Comparison of ENCODE assay signal across 13 mouse cellular contexts in genomic region chr17:85691701-85692536, GRCm38 (mm10). TPM values are rescaled to one million over a fixed set of nuclear protein-coding genes. Genes with fewer than 3 reads are reported as not detected.
DNase-seq lines count a peak whose midpoint lies in the region; ATAC-seq and TF ChIP-seq lines count a peak whose summit lies in the region.
"Had no signal": no experiment of that assay in that cellular context is flagged by ENCODE, and none has a peak within 500 bp of the region (broad histone marks: within the 10 kb centered on the region; RNA-seq: fewer than 3 reads in every experiment).

No protein-coding gene starts in this region.

- no peak for ATAC-seq in intestine, embryonic 14.5 days (replicated peaks; ENCODE audit: low FRiP score, low TSS enrichment, low read depth)
- ATAC-seq in intestine, embryonic 16.5 days: no peak
- ATAC-seq in limb, embryonic 11.5 days (ENCODE audit: insufficient number of reproducible peaks, low FRiP score, low TSS enrichment, low read depth): no peak

- H3K27me3 ChIP-seq in intestine, embryonic 14.5 days (replicated peaks; ENCODE audit: control insufficient read depth, insufficient read depth, low read length): peaks cover 96% of the 10 kb centered on the region
- H3K27me3 ChIP-seq in intestine, embryonic 16.5 days (replicated peaks; ENCODE audit: control insufficient read depth, insufficient read depth, low read length): peaks cover 89% of the 10 kb centered on the region
- peaks cover 27% of the 10 kb centered on the region for H3K27me3 ChIP-seq in ES-Bruce4 (ENCODE audit: control insufficient read depth, insufficient read depth, low read length, poor library complexity, severe bottlenecking)
- H3K27me3 ChIP-seq in limb, embryonic 11.5 days (ENCODE audit: control insufficient read depth, insufficient read depth, low read length): peaks cover 59% of the 10 kb centered on the region

- H3K27ac ChIP-seq in intestine, embryonic 14.5 days (ENCODE audit: low read depth): no peak overlapping the region
- no peak overlapping the region for H3K27ac ChIP-seq in intestine, embryonic 16.5 days (ENCODE audit: low read length)
- H3K27ac ChIP-seq in ES-Bruce4 (ENCODE audit: insufficient read depth, low read length): no peak overlapping the region
- H3K27ac ChIP-seq in limb, embryonic 11.5 days (replicated peaks; ENCODE audit: low read depth, low read length): no peak overlapping the region
- H3K27ac ChIP-seq: liver, embryonic 15.5 days had no signal

- no peak for TF ChIP-seq EP300 in ES-Bruce4 (IDR thresholded peaks at IDR 0.05; ENCODE audit: insufficient read depth, low read depth, low read length)

- no peak overlapping the region for H3K4me2 ChIP-seq in intestine, embryonic 14.5 days (ENCODE audit: low read length)
- no peak overlapping the region for H3K4me2 ChIP-seq in intestine, embryonic 16.5 days (ENCODE audit: low read depth, low read length)
- peak overlapping the region; percentile 27 for H3K4me2 ChIP-seq in limb, embryonic 11.5 days (ENCODE audit: low read depth, severe bottlenecking)
- H3K4me2 ChIP-seq: liver, embryonic 15.5 days had no signal

- TF ChIP-seq CTCF in ES-Bruce4 (IDR thresholded peaks at IDR 0.05; ENCODE audit: low read depth, low read length): no peak
- TF ChIP-seq CTCF in brain, embryonic 14.5 days (IDR thresholded peaks at IDR 0.05; ENCODE audit: borderline replicate concordance, extremely low read depth, insufficient read depth, insufficient read length): no peak

- H3K4me3 ChIP-seq in intestine, embryonic 14.5 days (ENCODE audit: low read depth, low read length): no peak overlapping the region
- H3K4me3 ChIP-seq in intestine, embryonic 16.5 days (ENCODE audit: low read length): no peak overlapping the region
- 0 out of 2 replicates have a peak overlapping the region, but pooled peaks have one; percentile 16 for H3K4me3 ChIP-seq in ES-Bruce4 (ENCODE audit: low read depth, low read length)
- no peak overlapping the region for H3K4me3 ChIP-seq in limb, embryonic 11.5 days (ENCODE audit: low read depth, low read length)
- H3K4me3 ChIP-seq: liver, embryonic 15.5 days; myocyte had no signal

- no peaks in the 10 kb centered on the region for H3K9me3 ChIP-seq in intestine, embryonic 14.5 days (ENCODE audit: control insufficient read depth, low read length)
- H3K9me3 ChIP-seq in intestine, embryonic 16.5 days (ENCODE audit: control insufficient read depth, low read length): peaks cover 5% of the 10 kb centered on the region; the same call in 1 of the 2 replicates
- H3K9me3 ChIP-seq in ES-Bruce4 (replicated peaks; ENCODE audit: control insufficient read depth, insufficient read depth, low read length, poor library complexity, severe bottlenecking): no peaks in the 10 kb centered on the region
- H3K9me3 ChIP-seq in limb, embryonic 11.5 days (ENCODE audit: control insufficient read depth, low read length): peaks cover 3% of the 10 kb centered on the region; the same call in 1 of the 2 replicates
- H3K9me3 ChIP-seq: liver, embryonic 15.5 days had no signal

- peak; percentile 86 for DNase-seq in intestine, embryonic 14.5 days (ENCODE audit: low spot score)
- peak; percentile 59 for DNase-seq in brain, embryonic 14.5 days (ENCODE audit: low read depth)
- peak; percentile 77 for DNase-seq in limb, embryonic 11.5 days (ENCODE audit: low spot score)
- no peak for DNase-seq in frontal cortex, postnatal 25 days (ENCODE audit: low spot score in 2 of 2)
- no peak for DNase-seq in T-cell, adult 2 months (ENCODE audit: low spot score)
- DNase-seq: adrenal gland, postnatal 25 days; gastrocnemius, postnatal 36 days had no signal

- no peak overlapping the region for H3K9ac ChIP-seq in intestine, embryonic 14.5 days (ENCODE audit: low read length)
- no peak overlapping the region for H3K9ac ChIP-seq in intestine, embryonic 16.5 days (ENCODE audit: low read depth, low read length)
- H3K9ac ChIP-seq in ES-Bruce4 (ENCODE audit: low read depth, poor library complexity, severe bottlenecking): no peak overlapping the region
- peak overlapping the region; percentile 40; the same call in 1 of the 2 replicates for H3K9ac ChIP-seq in limb, embryonic 11.5 days (ENCODE audit: low read length)
- H3K9ac ChIP-seq: liver, embryonic 15.5 days had no signal

- TF ChIP-seq POLR2A in ES-Bruce4 (IDR thresholded peaks at IDR 0.05; ENCODE audit: insufficient read depth, low read length): no peak
- TF ChIP-seq POLR2A in brain, embryonic 14.5 days (IDR thresholded peaks at IDR 0.05; ENCODE audit: borderline replicate concordance, extremely low read depth, insufficient read depth, insufficient read length, poor library complexity, severe bottlenecking): no peak

- 2% methylated on average over 43 of the region's 43 CpGs for WGBS in intestine, embryonic 14.5 days
- WGBS in intestine, embryonic 16.5 days: 2% methylated on average over 43 of the region's 43 CpGs
- 1% methylated on average over 43 of the region's 43 CpGs for WGBS in limb, embryonic 11.5 days

- peaks cover 7% of the 10 kb centered on the region; the same call in 1 of the 2 replicates for H3K4me1 ChIP-seq in intestine, embryonic 14.5 days (replicated peaks; ENCODE audit: control insufficient read depth, insufficient read depth, low read length)
- peaks cover 19% of the 10 kb centered on the region for H3K4me1 ChIP-seq in intestine, embryonic 16.5 days (ENCODE audit: control insufficient read depth, insufficient read depth, low read length)
- H3K4me1 ChIP-seq in ES-Bruce4 (ENCODE audit: control insufficient read depth, insufficient read depth, low read length): no peaks in the 10 kb centered on the region
- peaks cover 34% of the 10 kb centered on the region for H3K4me1 ChIP-seq in limb, embryonic 11.5 days (ENCODE audit: control insufficient read depth, insufficient read depth, low read length)

- no peaks in the 10 kb centered on the region for H3K36me3 ChIP-seq in intestine, embryonic 14.5 days (ENCODE audit: control insufficient read depth, insufficient read depth, low read length)
- H3K36me3 ChIP-seq in intestine, embryonic 16.5 days (ENCODE audit: control insufficient read depth, insufficient read depth, low read length): no peaks in the 10 kb centered on the region
- H3K36me3 ChIP-seq in ES-Bruce4 (ENCODE audit: control insufficient read depth, insufficient read depth, low read length, poor library complexity, severe bottlenecking): no peaks in the 10 kb centered on the region
- no peaks in the 10 kb centered on the region for H3K36me3 ChIP-seq in limb, embryonic 11.5 days (ENCODE audit: control insufficient read depth, insufficient read depth, low read length)
- H3K36me3 ChIP-seq: liver, embryonic 15.5 days had no signal

RNA-seq across cellular contexts. Expression of gene Six2, which starts 3.8 kb away (rescaled TPM):
- polyA plus RNA-seq in intestine, embryonic 14.5 days (2014; fragmentation: Nextera tagmentation; extraction: Ambion mirVana): 0.22 and 0.30 TPM in 2 replicates
- polyA plus RNA-seq in intestine, embryonic 16.5 days (2015; fragmentation: Nextera tagmentation; extraction: Ambion mirVana): 0.12 and 0.13 TPM in 2 replicates
- polyA plus RNA-seq in ES-Bruce4 (2011; ENCODE audit: insufficient read depth, insufficient read length, low read depth, missing spikeins): 0.41 and 0.46 TPM in 2 replicates
- polyA plus RNA-seq in brain, embryonic 14.5 days (2012; rRNA removed): 1.3 and 3.1 TPM in 2 replicates
- polyA plus RNA-seq in limb, embryonic 11.5 days (2014; fragmentation: Nextera tagmentation; extraction: Ambion mirVana): 7.8 and 8.4 TPM in 2 replicates
- polyA plus RNA-seq: large intestine, adult 2 months; liver, embryonic 15.5 days; myocyte; small intestine, adult 2 months had no signal

Comparison
In these comparisons a context has a peak if more than half of its experiments do, and no peak if none do; other contexts are left out.
1. DNase-seq: peak in intestine, embryonic 14.5 days (single experiment), brain, embryonic 14.5 days (single experiment) and limb, embryonic 11.5 days (single experiment); none in frontal cortex, postnatal 25 days (0 of 2) and T-cell, adult 2 months (single experiment).